Mouse (Mus musculus): ENCODE results near the gene Suclg2.
"Not testable (repeated sequence)": the region's sequence is repeated elsewhere in the genome, so short reads cannot be mapped to it uniquely, and the experiment has no call there.

Suclg2 gene

GRCm38 (mm10) chr6:95621821-95622220 lies 96.8 kb downstream of the Suclg2 start:
- DNase-seq (ENCODE audit: low read depth), result no peak

DNA sequence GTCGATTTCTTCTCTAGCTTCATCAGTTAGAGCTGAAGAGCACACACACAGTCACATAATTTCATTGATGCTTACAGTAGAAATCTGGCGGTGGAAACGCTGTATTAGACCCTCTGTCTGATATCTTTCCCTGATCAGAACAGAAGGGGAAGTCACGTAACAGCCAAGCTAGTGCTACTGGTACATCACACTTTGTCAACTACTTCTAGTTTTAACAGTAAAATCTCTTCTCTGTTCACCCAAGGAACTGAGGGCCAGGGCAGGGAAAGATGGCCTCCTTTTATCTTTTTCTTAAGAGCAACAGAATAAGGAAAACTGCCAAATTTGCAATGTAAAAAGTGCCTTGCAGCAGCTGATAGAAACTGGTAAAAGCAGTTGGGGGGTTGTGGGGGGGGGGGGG lies 97.8 kb downstream of the Suclg2 start:
- no peak for DNase-seq (ENCODE audit: low read depth)

DNA sequence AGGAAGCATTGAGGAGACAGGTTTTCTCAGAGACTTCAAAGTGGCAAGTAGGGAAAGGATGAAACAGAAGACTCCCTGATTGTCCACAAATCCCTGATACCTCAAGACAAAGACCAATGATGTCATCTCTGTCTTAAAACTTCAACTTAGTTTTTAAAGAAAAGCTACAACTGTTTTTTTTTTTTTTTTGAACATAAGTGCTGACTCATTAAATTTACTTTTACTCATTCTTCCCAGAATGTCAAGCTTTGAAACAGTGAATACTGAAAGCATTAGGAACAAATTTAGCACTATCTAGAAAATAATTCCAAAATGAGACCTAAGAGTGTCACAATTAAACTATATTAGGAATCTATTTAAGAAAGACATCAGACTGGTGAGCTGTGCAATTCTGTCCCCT lies 98.8 kb downstream of the Suclg2 start:
- no peak for DNase-seq (ENCODE audit: low read depth)

DNA sequence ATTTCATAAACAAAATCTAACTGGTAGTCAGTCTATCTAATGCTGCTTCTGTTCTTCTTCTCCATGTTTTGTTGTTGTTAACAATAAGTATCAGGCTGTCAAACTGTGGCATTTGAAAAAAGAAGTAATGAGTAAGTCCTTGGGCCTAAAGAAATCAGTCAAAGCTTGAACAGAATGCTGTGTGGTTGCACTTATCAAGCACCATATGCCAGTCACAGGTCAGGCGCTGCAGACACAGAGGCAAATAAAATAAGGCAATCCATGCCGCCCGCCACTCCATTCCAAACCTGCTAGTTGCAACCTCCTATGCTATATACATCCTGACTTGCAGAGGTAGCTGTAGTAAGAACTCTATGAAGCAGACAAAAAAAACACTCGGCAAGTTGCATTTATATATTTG lies 100.2 kb downstream of the Suclg2 start:
- no peak for DNase-seq (ENCODE audit: low read depth)

DNA sequence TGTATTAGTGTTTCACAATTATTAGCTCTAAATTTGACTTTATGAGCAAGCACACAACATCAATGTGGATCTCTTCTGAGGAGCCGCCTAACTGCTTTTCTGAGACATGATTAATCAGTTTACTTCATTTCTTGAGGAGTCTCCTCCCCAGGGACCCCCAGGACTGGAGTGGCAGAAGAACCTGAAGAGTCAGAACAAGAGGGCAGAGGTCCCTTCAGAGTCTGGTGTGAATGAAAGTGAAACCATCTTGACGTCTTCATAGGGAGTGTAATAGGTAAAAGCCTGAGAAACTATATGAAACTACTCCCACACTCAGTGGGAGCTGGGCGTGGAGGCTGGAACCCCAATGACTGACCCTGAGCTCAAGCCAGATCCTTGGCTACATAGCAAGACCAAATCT lies 105.4 kb downstream of the Suclg2 start:
- DNase-seq (ENCODE audit: low read depth), result no peak

- no peak for DNase-seq (ENCODE audit: low read depth)
These were observed 106.1 kb downstream of the Suclg2 start for GRCm38 (mm10) chr6:95612412-95613022.

DNA sequence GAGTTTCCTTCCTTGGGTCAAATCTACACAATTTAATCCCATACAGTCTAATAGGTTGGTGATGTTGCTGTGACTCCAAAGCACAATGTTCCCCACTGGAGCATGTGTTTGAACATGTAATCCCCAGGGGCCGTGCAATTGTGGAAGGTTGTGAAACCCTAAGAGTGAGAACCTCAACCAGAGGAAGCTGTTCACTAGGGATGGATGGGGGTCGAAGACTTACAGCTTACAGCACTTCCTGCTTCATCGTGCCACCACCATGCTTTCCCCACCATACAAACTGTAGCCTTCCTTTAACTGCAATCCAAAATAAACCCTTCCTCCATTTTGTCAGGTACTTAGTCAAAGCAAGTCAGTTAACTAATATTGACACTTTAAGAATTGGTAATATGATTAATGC lies 107.5 kb downstream of the Suclg2 start:
- DNase-seq (ENCODE audit: low read depth), result no peak

GRCm38 (mm10) chr6:95608123-95608522 lies 110.5 kb downstream of the Suclg2 start:
- no peak for DNase-seq (ENCODE audit: low read depth)

DNA sequence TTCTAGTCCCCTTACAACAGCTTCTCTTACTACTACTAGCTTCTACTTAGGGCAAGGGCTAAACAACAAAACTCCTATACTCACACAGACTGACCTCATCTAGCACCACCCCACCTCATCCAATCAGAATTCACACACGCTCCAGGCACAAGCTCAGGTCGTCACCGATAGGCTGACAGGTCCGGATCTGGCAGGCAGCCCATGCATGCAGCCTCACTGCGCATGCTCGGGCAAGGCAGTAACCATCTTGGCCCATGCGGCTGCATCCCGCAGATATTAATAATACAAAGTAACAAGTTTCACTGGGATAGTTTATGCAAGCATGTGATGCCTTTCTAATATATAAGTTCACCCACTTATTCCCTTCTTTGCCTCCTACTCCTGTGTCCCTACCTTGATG lies 117.9 kb downstream of the Suclg2 start:
- DNase-seq (ENCODE audit: low read depth), result not testable (repeated sequence)

DNA sequence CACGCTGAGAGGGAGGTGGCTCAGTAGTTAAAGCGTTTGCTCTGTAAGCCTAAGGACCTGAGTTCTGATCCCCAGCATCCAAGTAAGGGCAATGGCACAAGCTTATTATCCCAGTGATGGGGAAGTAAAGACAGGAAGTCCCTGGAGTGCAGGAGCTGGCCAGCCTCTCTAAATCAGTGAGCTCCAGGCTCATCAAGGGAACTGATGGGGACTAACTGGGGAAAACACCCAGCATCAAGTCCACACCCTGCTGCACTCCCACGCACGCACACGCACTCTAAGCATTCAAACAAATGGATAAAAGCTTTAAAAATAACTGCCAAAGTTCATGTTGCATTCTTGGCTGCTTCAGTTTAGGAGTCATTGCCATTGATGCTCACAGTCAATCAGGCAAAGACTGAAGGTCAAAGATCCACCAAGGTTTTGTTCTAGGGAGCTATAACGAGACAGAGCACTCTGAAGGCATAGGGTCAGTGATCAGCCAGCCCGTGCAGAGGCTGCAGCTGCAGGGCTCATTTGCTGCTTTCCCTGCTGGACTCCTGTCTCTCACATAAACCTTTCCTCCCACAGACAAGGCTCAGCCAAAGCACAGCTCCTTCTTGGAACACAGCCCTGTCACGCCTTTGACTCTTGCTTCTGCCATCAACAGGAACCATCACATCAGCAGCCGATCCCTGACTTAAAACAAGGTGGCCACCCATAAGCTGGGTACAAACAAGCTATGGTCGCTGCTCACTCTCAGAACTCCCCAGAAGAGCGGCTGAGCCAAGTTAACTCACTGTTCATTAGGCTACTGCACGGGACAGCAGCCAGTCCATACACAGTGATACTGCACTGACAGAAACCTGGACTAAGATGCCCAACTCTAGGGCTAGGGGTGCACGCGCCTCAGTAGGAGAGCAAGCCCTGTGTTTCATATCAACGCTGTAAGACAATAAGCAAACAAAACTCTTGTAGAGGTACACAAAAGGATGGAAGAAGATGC lies 121.5 kb downstream of the Suclg2 start:
- DNase-seq (ENCODE audit: low read depth), result no peak

- DNase-seq (ENCODE audit: low read depth), result peak; percentile 14
These were observed 122.7 kb downstream of the Suclg2 start for GRCm38 (mm10) chr6:95595852-95596251.

- DNase-seq (ENCODE audit: low read depth), result no peak
These were observed 124.4 kb downstream of the Suclg2 start for GRCm38 (mm10) chr6:95594239-95594638.

DNA sequence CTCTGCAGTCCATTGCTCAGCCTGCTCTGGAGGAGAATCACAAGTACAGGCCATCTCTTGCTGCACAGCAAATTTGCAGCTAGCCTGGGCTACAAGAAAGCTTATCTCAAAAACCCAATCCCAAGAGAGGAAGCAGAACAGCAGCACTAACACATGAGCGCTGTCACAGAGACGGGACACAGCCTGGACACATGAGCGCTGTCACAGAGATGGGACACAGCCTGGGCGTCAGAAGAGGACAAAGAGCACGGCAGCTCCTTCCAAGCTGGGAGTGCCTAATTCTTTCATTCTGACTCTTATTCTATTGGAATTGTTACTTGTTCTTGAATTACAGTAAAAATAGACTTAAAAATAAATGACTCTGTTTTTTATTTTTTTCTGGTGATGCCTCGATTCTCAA lies 126.2 kb downstream of the Suclg2 start:
- no peak for DNase-seq (ENCODE audit: low read depth)

- no peak for DNase-seq (ENCODE audit: low read depth)
These were observed 128.1 kb downstream of the Suclg2 start for GRCm38 (mm10) chr6:95590463-95590862.

DNA sequence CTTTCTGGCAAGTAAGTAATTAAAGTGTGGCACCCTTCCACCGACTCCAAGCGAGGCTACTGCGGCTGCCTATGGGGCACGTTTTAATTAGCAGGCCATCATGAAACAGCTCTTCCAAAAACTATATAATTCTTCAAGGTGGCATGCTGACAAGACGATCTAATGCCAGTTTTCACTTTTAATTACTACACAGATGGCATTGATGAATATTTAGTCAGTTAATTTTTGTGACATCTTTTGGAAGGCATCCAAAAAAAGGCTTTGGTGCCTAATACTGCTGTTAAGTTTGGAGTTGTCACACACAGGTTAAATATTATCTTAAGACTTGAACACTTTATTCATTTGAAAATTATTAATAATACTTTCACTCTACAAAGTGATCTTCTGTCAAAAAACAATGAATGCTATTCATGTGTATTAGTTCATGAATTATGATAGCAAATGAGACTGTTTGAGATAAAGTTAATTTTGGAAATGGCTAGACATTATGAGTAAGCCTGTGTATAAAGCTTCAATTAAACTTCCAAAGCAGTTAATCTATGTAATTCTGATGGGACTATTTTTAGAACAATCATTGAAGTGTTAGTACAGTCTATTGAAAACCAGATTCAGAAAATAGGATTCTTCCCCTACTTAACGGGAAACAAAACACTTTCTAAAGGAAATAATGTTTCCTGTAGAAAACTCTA lies 131.3 kb downstream of the Suclg2 start:
- no peak for DNase-seq (ENCODE audit: low read depth)

DNA sequence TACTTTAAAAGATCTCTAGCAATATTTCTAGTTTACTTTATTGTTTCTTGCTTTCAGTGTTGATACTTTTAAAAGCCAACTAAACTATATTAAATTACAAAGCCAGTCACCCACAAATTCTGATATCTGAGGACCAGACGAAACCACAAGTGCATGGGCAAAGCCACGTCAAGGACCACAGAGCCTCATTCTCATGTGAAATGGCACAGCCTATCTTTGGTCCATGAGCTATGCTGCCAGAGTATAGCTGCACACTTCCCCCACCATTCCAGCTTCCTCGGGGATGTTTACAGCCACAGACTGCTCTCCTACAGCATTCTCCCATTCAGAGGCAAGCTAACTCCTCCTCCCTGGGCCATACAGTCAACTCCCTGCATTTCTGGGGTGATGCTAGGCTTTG lies 136.7 kb downstream of the Suclg2 start:
- no peak for DNase-seq (ENCODE audit: low read depth)

- DNase-seq (ENCODE audit: low read depth), result no peak
These were observed 138.8 kb downstream of the Suclg2 start for GRCm38 (mm10) chr6:95579792-95580191.

DNA sequence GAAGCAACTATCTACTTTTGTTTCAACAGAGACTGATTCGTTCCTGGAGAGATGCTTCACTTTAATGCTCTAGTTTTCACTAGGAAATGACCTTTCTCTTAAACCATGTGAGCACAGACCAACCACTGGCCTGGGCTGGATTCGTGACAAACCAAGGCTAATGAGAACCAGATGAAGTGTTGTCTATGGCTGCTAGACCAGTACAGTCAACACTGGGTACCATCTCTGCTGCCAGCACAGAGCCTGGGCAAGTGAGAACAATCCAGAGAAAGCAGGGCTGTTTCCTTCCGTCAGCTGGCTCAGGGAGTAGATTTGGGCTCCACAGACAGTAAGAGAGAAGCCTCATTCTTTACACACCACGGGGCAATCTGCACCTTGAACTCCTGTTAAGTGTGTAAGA lies 143.1 kb downstream of the Suclg2 start:
- DNase-seq (ENCODE audit: low read depth), result no peak

GRCm38 (mm10) chr6:95574867-95575266 lies 143.7 kb downstream of the Suclg2 start:
- no peak for DNase-seq (ENCODE audit: low read depth)

DNA sequence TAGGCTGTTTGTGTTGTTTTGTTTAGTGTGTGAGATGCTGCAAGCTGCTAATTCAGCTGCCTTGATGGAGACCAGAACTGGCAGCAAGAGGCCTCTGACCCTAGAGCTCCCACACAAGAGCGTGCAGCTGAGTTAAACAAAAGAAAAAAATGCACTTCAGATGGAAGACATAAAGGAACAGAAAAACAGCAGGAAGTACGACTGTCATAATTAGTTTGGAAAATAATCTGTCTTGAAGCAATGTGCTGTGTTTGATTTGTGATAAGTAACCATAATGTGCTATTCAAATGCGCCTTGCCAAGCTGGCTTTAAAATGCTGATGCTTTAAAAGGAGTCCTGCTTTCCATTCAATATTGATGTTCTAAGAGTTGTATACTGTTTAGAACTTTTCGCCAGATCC lies 144.2 kb downstream of the Suclg2 start:
- no peak for DNase-seq (ENCODE audit: low read depth)

GRCm38 (mm10) chr6:95573035-95573759 lies 145.4 kb downstream of the Suclg2 start:
- no peak for DNase-seq (ENCODE audit: low read depth)

- DNase-seq (ENCODE audit: low read depth), result no peak
These were observed 147.0 kb downstream of the Suclg2 start for GRCm38 (mm10) chr6:95571620-95572019.
